Mouse (Mus musculus) bone marrow macrophage, adult 2 months (primary cell): ENCODE data around the gene Calml4. TPM values are rescaled to one million over a fixed set of nuclear protein-coding genes. Genes with fewer than 3 reads are reported as not detected.
"Not testable (repeated sequence)": the region's sequence is repeated elsewhere in the genome, so short reads cannot be mapped to it uniquely, and the experiment has no call there.

ENCODE experiments used
- H3K27ac ChIP-seq: 2 replicates; pipeline ENCODE4 v1.5.1; 2012; ENCODE audit warnings: low read depth, low read length; ENCODE audit not compliant: insufficient read depth
- H3K4me1 ChIP-seq: 2 replicates; pipeline ENCODE4 v1.6.1; 2012; ENCODE audit warnings: low read length; ENCODE audit not compliant: control insufficient read depth, insufficient read depth
- H3K4me3 ChIP-seq: 2 replicates; pipeline ENCODE4 v1.5.1; 2012; ENCODE audit warnings: mild to moderate bottlenecking, low read length, moderate library complexity; ENCODE audit not compliant: insufficient read depth
- CTCF ChIP-seq: IDR thresholded peaks from 2 replicates; pipeline ENCODE4 v1.5.1; 2012; ENCODE audit warnings: low read depth, mild to moderate bottlenecking, low read length, moderate library complexity
- POLR2A ChIP-seq: IDR thresholded peaks from 2 replicates; pipeline ENCODE4 v1.6.1; 2012; ENCODE audit warnings: mild to moderate bottlenecking, low read depth, low read length, borderline replicate concordance
- polyA plus RNA-seq: library from polyadenylated mRNA; stranded (reverse); fragments of >200 nt; gene quantifications from 2 replicates; pipeline ENCODE4 v1.2.4, GENCODE M21; 2012; ENCODE audit not compliant: missing spikeins, insufficient read depth, insufficient read length

Gene Calml4
- polyA plus RNA-seq, 1 experiment: 2.4 TPM

DNA sequence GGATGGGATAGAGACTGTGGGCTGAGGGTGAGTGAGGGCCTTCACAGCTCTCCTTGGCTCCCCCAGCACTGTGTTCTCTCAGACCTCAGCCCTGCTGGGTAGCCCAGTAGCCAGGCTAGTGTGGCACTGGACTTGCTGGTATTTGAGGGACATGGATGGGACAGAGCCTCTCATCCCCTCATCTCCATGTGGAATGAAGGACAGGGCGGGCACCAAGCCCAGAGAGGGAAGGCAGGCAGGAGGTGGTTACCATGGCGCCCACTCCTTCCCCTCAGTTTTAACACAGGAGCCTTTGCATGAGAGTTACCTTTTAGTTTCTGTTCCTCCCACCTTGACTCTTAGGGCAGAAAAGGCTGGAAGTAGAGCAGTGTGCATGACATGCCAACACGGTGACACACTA lies 9.2 kb upstream of the Calml4 start:
- peaks cover 10% of the 10 kb centered on the region for H3K4me1 ChIP-seq

DNA sequence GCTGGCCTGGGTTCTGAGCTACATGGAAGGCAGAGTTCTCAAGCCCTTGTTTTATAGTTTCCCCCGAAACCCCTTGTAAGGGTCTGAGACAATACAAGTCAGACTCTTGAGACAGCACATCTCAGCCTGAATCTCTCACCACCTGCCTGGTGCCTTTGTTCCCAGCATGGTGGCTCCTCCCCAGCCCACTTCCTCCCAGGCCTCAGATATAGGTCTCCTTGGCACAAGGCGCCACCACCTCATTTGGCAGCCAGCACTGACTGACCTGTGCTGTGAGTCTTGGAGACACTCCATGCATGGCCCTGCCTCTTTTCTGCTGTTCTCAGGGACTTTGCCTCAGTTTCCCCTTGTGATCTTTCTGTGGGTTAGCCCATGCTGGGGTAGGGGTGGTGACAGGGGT lies 6.3 kb upstream of the Calml4 start:
- H3K4me3 ChIP-seq: no peak overlapping the region
- TF ChIP-seq CTCF (no peak), POLR2A (no peak)
- no peak overlapping the region for H3K27ac ChIP-seq
- H3K4me1 ChIP-seq: 0 out of 2 replicates have a peak, but pooled peaks cover 3% of the 10 kb centered on the region

More for the DNA sequence above, 9.2 kb upstream of the Calml4 start:
- TF ChIP-seq POLR2A (no peak), CTCF (no peak)
- H3K27ac ChIP-seq: no peak overlapping the region
- no peak overlapping the region for H3K4me3 ChIP-seq

DNA sequence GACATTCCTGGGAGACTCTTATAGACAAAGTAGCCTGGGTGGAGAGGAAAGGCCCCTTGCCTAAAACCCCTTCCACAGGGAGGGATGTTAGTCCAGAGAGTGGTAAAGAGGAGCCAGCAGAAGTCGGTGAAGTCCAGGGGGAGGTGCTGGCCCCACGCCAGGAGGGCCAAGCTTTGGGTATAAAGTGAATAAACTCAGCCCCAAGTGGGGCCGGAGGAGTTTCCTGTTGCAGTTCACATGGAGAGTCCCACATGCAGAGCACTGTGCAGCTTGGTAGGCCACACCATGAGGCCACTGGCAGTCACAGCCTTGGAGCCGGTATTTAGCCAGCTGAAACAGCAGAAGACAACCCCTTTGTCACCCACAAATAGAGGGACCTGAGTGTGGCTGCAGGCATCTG lies 3.4 kb upstream of the Calml4 start:
- peaks cover 11% of the 10 kb centered on the region for H3K4me1 ChIP-seq
- no peak for TF ChIP-seq CTCF
- TF ChIP-seq POLR2A: no peak

DNA sequence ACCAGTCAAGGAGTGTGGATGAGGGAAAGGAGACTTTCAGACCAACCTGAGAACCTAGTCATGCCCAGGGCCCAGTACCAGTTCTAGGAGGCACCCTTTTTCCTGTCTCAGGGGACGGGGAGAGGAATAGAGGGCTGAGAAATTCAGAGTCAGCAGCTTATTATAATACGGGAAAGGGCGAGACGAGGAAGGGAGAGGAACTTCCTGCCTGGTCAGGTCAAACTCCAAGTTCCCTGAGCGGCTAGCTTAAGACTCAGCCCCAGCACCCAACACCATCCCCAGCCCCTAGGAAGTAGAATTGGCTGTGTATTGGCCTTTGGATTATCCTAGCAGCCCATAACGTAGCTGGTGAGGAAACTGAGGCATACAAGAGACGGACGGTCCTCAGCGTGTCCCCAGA lies 664 bp upstream of the Calml4 start:
- no peak overlapping the region for H3K27ac ChIP-seq
- no peak overlapping the region for H3K4me3 ChIP-seq

More for the DNA sequence above, 3.4 kb upstream of the Calml4 start:
- Histone ChIP-seq H3K4me3 (no peak overlapping the region), H3K27ac (no peak overlapping the region)

DNA sequence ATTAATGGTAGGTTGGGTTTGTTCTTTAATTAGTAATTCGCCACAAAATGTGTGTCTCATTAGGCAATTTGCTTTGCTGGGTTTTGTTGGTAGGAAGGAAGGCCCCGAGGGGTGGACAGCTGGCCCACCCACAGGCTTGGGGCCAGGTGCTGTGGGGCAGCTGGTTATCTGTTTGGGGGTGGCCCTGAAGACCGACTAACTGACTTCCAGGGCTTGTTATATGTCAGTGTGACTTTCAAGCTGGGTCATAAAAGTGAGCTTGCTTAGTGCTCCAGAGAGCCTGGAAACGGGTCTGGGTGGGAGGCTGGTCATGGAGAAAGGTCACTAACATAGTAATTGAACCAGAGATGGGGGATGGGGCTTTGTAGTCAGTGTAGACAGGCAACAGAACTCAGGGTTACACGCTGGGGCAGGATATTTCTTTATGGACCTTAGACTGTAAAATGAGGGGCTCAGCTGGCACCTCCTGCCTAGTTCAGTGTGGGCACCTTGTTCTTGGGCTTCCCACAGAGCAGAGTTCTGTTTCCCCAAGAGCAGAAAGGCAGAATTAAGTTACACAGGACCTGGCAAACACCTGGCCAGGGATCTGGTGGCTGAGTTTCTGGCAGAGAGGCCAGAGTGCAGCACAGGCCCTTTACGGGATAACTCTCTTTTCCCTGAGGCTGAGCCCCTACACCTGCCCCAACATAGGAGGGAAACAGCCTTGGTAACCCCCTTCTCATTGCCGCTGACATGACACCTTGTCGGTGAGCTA lies 563 bp downstream of the Calml4 start:
- TF ChIP-seq POLR2A: no peak
- TF ChIP-seq CTCF: no peak
- Histone ChIP-seq H3K4me1 (peaks cover 11% of the 10 kb centered on the region), H3K27ac (no peak overlapping the region), H3K4me3 (no peak overlapping the region)

More for the DNA sequence above, 664 bp upstream of the Calml4 start:
- TF ChIP-seq CTCF: no peak
- no peak for TF ChIP-seq POLR2A
- peaks cover 11% of the 10 kb centered on the region for H3K4me1 ChIP-seq

DNA sequence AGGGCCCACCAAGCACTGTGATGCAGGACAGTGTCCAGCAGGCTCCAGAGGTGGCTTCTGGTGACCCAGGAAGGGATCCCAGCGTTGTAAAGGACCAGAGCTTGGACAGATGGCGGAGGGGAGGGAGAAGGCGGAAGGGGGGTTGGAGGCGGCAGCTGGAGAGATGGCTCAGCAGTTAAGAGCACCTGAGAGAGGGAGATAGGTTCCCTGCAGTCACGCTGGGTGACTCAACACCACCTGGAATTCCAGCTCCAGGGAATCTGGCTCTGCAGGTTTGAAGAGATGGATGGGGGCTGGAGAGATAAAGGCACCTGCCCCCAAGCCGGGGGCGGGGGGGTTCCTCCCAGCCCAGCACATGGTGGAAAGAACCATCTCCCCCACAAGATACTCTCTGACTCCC lies 2.2 kb downstream of the Calml4 start:
- not testable (repeated sequence) for H3K27ac ChIP-seq, H3K4me3 ChIP-seq
- H3K4me1 ChIP-seq: peaks cover 11% of the 10 kb centered on the region

DNA sequence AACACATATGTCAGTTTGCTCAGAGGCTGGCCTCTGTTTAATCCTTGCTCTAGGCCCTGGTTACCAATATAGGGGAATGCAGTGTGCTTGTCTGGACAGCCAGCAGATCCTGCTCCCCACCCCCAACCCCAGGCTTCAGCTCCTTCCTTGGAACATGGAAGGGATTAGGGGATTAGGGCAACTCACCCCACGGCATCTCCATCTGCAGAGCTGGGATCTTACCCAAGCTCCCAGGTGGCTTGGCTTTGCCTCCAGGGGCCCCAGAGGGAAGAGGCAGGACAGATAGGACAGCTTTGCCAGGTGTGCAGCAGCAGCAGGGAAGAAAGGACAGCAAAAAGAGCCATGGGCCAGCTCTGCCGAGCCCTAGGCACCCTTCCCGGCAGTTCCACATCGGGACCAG lies 3.0 kb downstream of the Calml4 start:
- Histone ChIP-seq H3K4me3 (no peak overlapping the region), H3K4me1 (peaks cover 11% of the 10 kb centered on the region), H3K27ac (no peak overlapping the region)
- no peak for TF ChIP-seq POLR2A
- no peak for TF ChIP-seq CTCF

DNA sequence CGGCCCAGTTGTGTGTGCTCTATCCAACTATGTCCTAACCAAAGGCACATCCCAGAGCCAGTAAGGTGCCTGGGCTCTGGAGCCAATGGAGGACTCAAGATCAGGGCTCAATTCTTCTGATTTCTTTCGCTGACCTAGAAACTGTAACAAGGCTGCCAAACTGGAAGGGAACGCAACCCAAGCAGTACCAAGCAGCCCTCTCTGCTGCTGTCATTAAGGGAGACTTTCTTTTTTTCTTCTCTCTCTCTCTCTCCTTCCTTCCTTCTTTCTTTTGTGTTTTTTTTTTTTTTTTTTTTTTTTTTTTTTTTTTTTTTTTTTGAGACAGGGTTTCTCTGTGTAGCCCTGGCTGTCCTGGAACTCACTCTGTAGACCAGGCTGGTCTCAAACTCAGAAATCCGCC lies 11.4 kb downstream of the Calml4 start:
- H3K27ac ChIP-seq, H3K4me1 ChIP-seq, H3K4me3 ChIP-seq: not testable (repeated sequence)

DNA sequence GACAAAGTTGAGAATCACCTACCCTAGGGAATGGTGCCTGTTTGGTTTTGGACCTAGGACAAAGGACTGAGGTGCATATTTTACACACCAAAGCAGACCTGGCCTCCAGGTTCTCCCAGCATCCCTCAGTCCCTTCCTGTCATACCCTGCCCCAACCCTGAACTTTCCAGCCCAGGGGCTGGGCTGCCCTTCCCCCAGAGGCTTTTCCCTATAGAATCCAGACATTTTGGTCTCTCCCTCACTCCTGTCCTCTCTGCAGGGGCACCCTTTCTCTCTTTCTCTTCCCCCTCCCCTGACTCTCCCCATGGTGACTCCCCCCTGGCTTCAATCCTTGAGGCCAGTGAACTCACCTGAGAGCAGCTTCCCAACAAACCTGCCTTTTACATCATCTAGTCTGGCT lies 12.8 kb downstream of the Calml4 start:
- no peak overlapping the region for H3K27ac ChIP-seq
- TF ChIP-seq POLR2A: no peak
- no peak for TF ChIP-seq CTCF
- peaks cover 8% of the 10 kb centered on the region for H3K4me1 ChIP-seq
- H3K4me3 ChIP-seq: no peak overlapping the region

DNA sequence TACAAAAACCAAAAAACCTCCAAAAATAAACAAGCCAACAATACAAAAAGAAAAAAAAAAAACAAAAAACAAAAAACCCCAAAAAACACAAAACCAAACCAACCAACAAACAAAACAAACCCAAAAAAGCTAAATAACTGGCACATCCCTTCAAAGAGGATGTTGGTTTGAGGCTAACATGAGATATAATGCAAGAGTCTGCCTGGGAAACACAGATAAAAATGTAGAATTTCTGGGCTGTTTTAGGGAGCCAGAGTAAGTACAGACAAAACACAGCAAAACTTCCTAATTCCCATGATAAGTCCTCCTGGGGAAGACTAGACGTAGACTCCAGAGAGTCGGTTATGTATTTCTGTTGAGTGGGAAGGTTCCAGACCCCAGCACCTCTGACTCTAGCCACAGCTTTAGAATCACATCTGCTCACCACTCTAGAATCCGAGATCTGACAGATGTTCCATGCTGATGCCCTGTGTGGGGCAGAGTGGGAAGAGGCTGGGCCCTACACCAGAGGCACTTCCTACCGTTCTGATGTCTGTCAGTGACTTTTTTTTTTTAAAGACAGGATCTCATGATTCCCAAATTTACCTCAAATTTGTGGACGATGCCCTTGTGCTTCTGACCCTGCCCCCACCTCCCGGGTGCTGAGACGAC lies 19.2 kb downstream of the Calml4 start:
- H3K27ac ChIP-seq: no peak overlapping the region
- TF ChIP-seq CTCF: no peak
- TF ChIP-seq POLR2A: no peak
- no peak overlapping the region for H3K4me3 ChIP-seq
- H3K4me1 ChIP-seq: peaks cover 12% of the 10 kb centered on the region

DNA sequence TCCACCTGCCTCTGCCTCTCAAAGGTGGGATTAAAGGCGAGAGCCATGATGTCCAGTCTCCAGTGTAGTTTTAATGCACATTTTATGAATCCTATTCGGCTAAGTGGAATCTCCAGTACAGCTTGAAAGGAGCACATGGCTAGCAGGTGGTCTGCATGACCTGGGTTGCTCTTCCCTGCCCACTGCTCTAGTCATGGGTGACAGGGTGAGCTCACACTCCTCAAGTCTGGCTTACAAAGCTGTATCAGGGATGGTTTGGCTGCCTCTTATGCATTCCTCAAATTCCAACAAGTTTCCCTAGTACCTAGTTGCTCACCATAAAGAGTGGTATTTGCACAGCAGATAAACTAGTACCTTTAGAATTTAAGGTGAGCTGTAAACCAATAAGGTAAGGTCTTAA lies 19.9 kb downstream of the Calml4 start:
- no peak overlapping the region for H3K4me3 ChIP-seq
- TF ChIP-seq POLR2A (no peak), CTCF (no peak)
- H3K4me1 ChIP-seq: peaks cover 12% of the 10 kb centered on the region
- H3K27ac ChIP-seq: no peak overlapping the region
